Mouse (Mus musculus): ENCODE measurements around the gene Svs3a.
"Not testable (repeated sequence)": the region's sequence is repeated elsewhere in the genome, so short reads cannot be mapped to it uniquely, and the experiment has no call there.

Gene Svs3a

GRCm38 (mm10) chr2:164288968-164289367 is at the start of gene Svs3a:
Gene Svs3a (plus strand): TSS chr2:164289268.
- not testable (repeated sequence) for DNase-seq (ENCODE audit: low spot score)

- not testable (repeated sequence) for DNase-seq (ENCODE audit: low spot score)
These were observed 32.5 kb upstream of the Svs3a start, which contains the start of gene Svs3b for GRCm38 (mm10) chr2:164256540-164256939. Gene Svs3b (minus strand): TSS chr2:164256640.

GRCm38 (mm10) chr2:164278359-164278758 is 10.7 kb upstream of the Svs3a start, which contains the start of gene Svs4:
Gene Svs4 (minus strand): TSS chr2:164278459.
- no peak for DNase-seq (ENCODE audit: low spot score)

GRCm38 (mm10) chr2:164312599-164312998 is 23.5 kb downstream of the Svs3a start:
- no peak for DNase-seq (ENCODE audit: low spot score)

- DNase-seq (ENCODE audit: low spot score): not testable (repeated sequence)
These were observed 26.4 kb downstream of the Svs3a start for GRCm38 (mm10) chr2:164315460-164315859.

- not testable (repeated sequence) for DNase-seq (ENCODE audit: low spot score)
These were observed 27.4 kb downstream of the Svs3a start, which contains the start of gene Svs6 for GRCm38 (mm10) chr2:164316451-164316850. Gene Svs6 (plus strand): TSS chr2:164316751.

- DNase-seq (ENCODE audit: low spot score): no peak
These were observed 31.9 kb downstream of the Svs3a start for GRCm38 (mm10) chr2:164320983-164321382.

GRCm38 (mm10) chr2:164332440-164332839 is 43.4 kb downstream of the Svs3a start, which contains the start of gene Svs5:
Gene Svs5 (plus strand): TSS chr2:164332740.
- DNase-seq (ENCODE audit: low spot score): not testable (repeated sequence)

Data from c-Kit-positive CD71-positive TER-119-positive erythroid progenitor cells, embryonic 14.5 days (primary cell).